Mouse (Mus musculus) MEL (cell line): Measurements from ENCODE around the gene Edil3. TPM values are rescaled to one million over a fixed set of nuclear protein-coding genes. Genes with fewer than 3 reads are reported as not detected.

Experiments used
- DNase-seq: peaks from one replicate; pipeline ENCODE4 v3.0.0; 2011; ENCODE audit warnings: low read depth, low spot score
- H3K27ac ChIP-seq: 2 replicates; pipeline ENCODE4 v1.5.1; 2012; ENCODE audit warnings: low read depth, mild to moderate bottlenecking, control low read depth, low read length, moderate library complexity; ENCODE audit not compliant: control insufficient read depth
- H3K27me3 ChIP-seq, 2 experiments: fragments of 150-350 bp in 1 of 2; sonication (generic) in 1 of 2; 2 replicates each; pipeline ENCODE4 v1.6.1; 2012; ENCODE audit warnings: low read length in 2 of 2, mild to moderate bottlenecking in 2 of 2, improper control_type of control experiment in 1 of 2, moderate library complexity in 1 of 2; ENCODE audit not compliant: insufficient read depth in 2 of 2, control insufficient read depth in 1 of 2
- H3K36me3 ChIP-seq, 2 experiments: 2 replicates each; pipeline ENCODE4 v1.6.1; 2012 to 2014; ENCODE audit warnings: low read length in 2 of 2, improper control_type of control experiment in 1 of 2, inconsistent platforms in 1 of 2, mild to moderate bottlenecking in 1 of 2; ENCODE audit not compliant: insufficient read depth in 2 of 2, control insufficient read depth in 1 of 2
- H3K4me1 ChIP-seq, 2 experiments: fragments of 150-350 bp in 1 of 2; sonication (generic) in 1 of 2; 2 replicates each; pipeline ENCODE4 v1.6.1; 2012; ENCODE audit warnings: low read length in 2 of 2, improper control_type of control experiment in 1 of 2, mild to moderate bottlenecking in 1 of 2; ENCODE audit not compliant: insufficient read depth in 2 of 2, control insufficient read depth in 1 of 2
- H3K4me3 ChIP-seq, 2 experiments: fragments of 150-350 bp in 1 of 2; sonication (generic) in 1 of 2; 2 replicates each; pipeline ENCODE4 v1.5.1; 2012; ENCODE audit warnings: low read depth in 2 of 2, low read length in 2 of 2, mild to moderate bottlenecking in 2 of 2, moderate library complexity in 2 of 2, control low read depth in 1 of 2, improper control_type of control experiment in 1 of 2; ENCODE audit not compliant: control insufficient read depth in 1 of 2, insufficient read depth in 1 of 2
- H3K79me2 ChIP-seq: 2 replicates; pipeline ENCODE4 v1.6.1; 2012; ENCODE audit warnings: mild to moderate bottlenecking, low read length, moderate library complexity; ENCODE audit not compliant: control insufficient read depth, poor library complexity, insufficient read depth
- H3K9ac ChIP-seq: 2 replicates; pipeline ENCODE4 v1.6.1; 2012; ENCODE audit warnings: low read depth, mild to moderate bottlenecking, control low read depth, low read length, moderate library complexity; ENCODE audit not compliant: control insufficient read depth, poor library complexity, severe bottlenecking
- H3K9me3 ChIP-seq: fragments of 150-350 bp; sonication (generic); replicated peaks from 2 replicates; pipeline ENCODE4 v1.6.1; 2012; ENCODE audit warnings: mild to moderate bottlenecking, low read length, improper control_type of control experiment, moderate library complexity; ENCODE audit not compliant: insufficient read depth
- ELF1 ChIP-seq: IDR thresholded peaks from 2 replicates; pipeline ENCODE4 v1.6.1; 2014; ENCODE audit warnings: low read depth, mild to moderate bottlenecking, inconsistent platforms, low read length, improper control_type of control experiment, moderate library complexity
- JUND ChIP-seq: IDR thresholded peaks from 2 replicates; pipeline ENCODE4 v1.6.1; 2011; ENCODE audit warnings: low read depth, mild to moderate bottlenecking, improper control_type of control experiment, low read length
- MAZ ChIP-seq: IDR thresholded peaks from 2 replicates; pipeline ENCODE4 v1.6.1; 2012; ENCODE audit warnings: low read depth, mild to moderate bottlenecking, inconsistent platforms, low read length, improper control_type of control experiment
- MEF2A ChIP-seq: IDR thresholded peaks from 2 replicates; pipeline ENCODE4 v1.6.1; 2014; ENCODE audit warnings: low read depth, mild to moderate bottlenecking, inconsistent platforms, low read length, improper control_type of control experiment; ENCODE audit not compliant: poor library complexity, insufficient replicate concordance, severe bottlenecking; ENCODE audit errors: extremely low read depth
- MXI1 ChIP-seq: IDR thresholded peaks from 2 replicates; pipeline ENCODE4 v1.6.1; 2011; ENCODE audit warnings: mild to moderate bottlenecking, low read depth, low read length, improper control_type of control experiment
- MYB ChIP-seq: IDR thresholded peaks from 2 replicates; pipeline ENCODE4 v1.6.1; 2011; ENCODE audit warnings: mild to moderate bottlenecking, low read depth, low read length, improper control_type of control experiment
- NELFE ChIP-seq: IDR thresholded peaks from 2 replicates; pipeline ENCODE4 v1.6.1; 2011; ENCODE audit warnings: low read depth, low read length, improper control_type of control experiment
- POLR2AphosphoS5 ChIP-seq: IDR thresholded peaks from 2 replicates; pipeline ENCODE4 v1.6.1; 2012; ENCODE audit warnings: low read depth, borderline replicate concordance, mild to moderate bottlenecking, inconsistent platforms, low read length, moderate library complexity, mixed read lengths
- RCOR1 ChIP-seq: IDR thresholded peaks from 2 replicates; pipeline ENCODE4 v1.6.1; 2012; ENCODE audit warnings: low read depth, mild to moderate bottlenecking, inconsistent platforms, low read length, improper control_type of control experiment
- SIN3A ChIP-seq: IDR thresholded peaks from 2 replicates; pipeline ENCODE4 v1.6.1; 2012; ENCODE audit warnings: low read length, improper control_type of control experiment, inconsistent platforms
- TAL1 ChIP-seq: IDR thresholded peaks from 2 replicates; pipeline ENCODE4 v1.6.1; 2012; ENCODE audit warnings: mild to moderate bottlenecking, inconsistent platforms, low read length, moderate library complexity, mixed read lengths
- TBP ChIP-seq: IDR thresholded peaks from 2 replicates; pipeline ENCODE4 v1.8.0; 2011; ENCODE audit warnings: low read depth, low read length, improper control_type of control experiment
- TCF12 ChIP-seq: IDR thresholded peaks from 2 replicates; pipeline ENCODE4 v1.6.1; 2014; ENCODE audit warnings: low read depth, mild to moderate bottlenecking, inconsistent platforms, low read length, improper control_type of control experiment, moderate library complexity
- UBTF ChIP-seq: IDR thresholded peaks from 2 replicates; pipeline ENCODE4 v1.6.1; 2012; ENCODE audit warnings: low read depth, mild to moderate bottlenecking, inconsistent platforms, low read length, improper control_type of control experiment, moderate library complexity, borderline replicate concordance; ENCODE audit not compliant: insufficient read depth
- USF1 ChIP-seq: IDR thresholded peaks from 2 replicates; pipeline ENCODE4 v1.6.1; 2014; ENCODE audit warnings: low read depth, mild to moderate bottlenecking, inconsistent platforms, low read length, improper control_type of control experiment, moderate library complexity
- USF2 ChIP-seq, 2 experiments: IDR thresholded peaks; 2 replicates each; pipeline ENCODE4 v1.6.1; 2011 to 2012; ENCODE audit warnings: improper control_type of control experiment in 2 of 2, low read length in 2 of 2, borderline replicate concordance in 1 of 2, inconsistent platforms in 1 of 2, low read depth in 1 of 2, mild to moderate bottlenecking in 1 of 2; ENCODE audit not compliant: insufficient read depth in 1 of 2
- ZKSCAN1 ChIP-seq: IDR thresholded peaks from 2 replicates; pipeline ENCODE4 v1.6.1; 2012; ENCODE audit warnings: low read depth, mild to moderate bottlenecking, inconsistent platforms, low read length, improper control_type of control experiment, moderate library complexity
- ZMIZ1 ChIP-seq: IDR thresholded peaks from 2 replicates; pipeline ENCODE4 v1.6.1; 2012; ENCODE audit warnings: low read depth, mild to moderate bottlenecking, inconsistent platforms, low read length, improper control_type of control experiment, moderate library complexity
- ZNF384 ChIP-seq: IDR thresholded peaks from 2 replicates; pipeline ENCODE4 v1.6.1; 2012; ENCODE audit warnings: low read depth, mild to moderate bottlenecking, inconsistent platforms, low read length, improper control_type of control experiment
- polyA plus RNA-seq, 2 experiments: library from polyadenylated mRNA; stranded (reverse) in 1 of 2; unstranded in 1 of 2; fragments of >175 nt in 1 of 2; fragments of >200 nt in 1 of 2; gene quantifications; 2 replicates each; pipeline versions ENCODE4 v1.2.1 to v1.2.4; 2012; ENCODE audit warnings: low replicate concordance in 2 of 2, low read depth in 1 of 2; ENCODE audit not compliant: insufficient read length in 2 of 2, insufficient read depth in 1 of 2, missing spikeins in 1 of 2
- total RNA-seq: library from RNA; depleted of rRNA; stranded (reverse); fragments of 300-350 nt; gene quantifications from 2 replicates; pipeline ENCODE4 v1.2.3, GENCODE M21; 2012

Edil3 gene
- total and polyA plus RNA-seq, 3 experiments, result not detected

DNA sequence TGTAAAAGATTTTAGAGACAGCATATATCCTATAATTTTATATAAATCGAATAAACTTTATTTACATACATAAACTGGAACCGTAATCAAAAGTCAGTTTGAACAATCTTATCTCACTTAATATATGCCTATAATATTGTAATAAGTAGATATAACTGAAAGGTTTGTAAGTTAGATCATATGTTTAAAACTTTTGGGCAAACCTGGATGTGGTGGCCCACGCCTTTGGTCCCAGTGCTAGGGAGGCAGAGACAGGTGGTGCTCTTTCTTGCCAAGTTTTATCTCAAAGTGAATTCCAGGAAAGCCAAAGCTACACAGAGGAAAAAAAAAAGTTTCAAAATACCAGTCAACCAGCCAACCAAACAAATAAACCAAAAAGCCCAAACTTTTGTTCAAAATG is 15.0 kb upstream of the Edil3 start:
- Histone ChIP-seq H3K4me1 (no peaks in the 10 kb centered on the region; a peak in 1 of 4 replicates), H3K36me3 (0 out of 4 replicates have a peak, but pooled peaks cover 0 to 2% of the 10 kb centered on the region in 2 experiments)
- TF ChIP-seq MEF2A, result no peak
- 0 out of 2 replicates have a peak, but pooled peaks have one; percentile 21 for TF ChIP-seq ZNF384
- no peak for TF ChIP-seq JUND
- TF ChIP-seq TBP, result no peak
- no peak for TF ChIP-seq MAZ

DNA sequence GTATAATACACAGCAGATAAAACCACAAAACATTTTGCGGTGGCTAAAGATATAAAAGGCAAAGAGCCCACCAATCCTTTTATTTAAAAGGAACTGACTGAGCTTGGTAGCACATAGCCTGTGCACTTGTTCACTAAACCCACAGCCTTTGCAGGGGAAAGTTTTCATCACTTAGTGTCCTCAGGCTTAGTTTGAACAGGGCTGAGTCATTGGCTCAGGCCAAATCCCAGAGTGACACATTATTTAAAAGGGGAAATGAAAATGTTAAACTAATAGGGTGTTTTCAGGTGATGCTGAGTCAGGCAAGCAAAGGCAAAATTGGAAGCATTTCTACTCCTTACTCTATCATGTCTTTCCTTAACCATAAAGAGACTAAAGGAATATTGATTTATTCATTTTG is 11.2 kb upstream of the Edil3 start:
- no peak for TF ChIP-seq RCOR1
- TF ChIP-seq USF1, result no peak
- TF ChIP-seq UBTF, result no peak
- TF ChIP-seq ELF1, result no peak
- TF ChIP-seq POLR2AphosphoS5, result no peak
- TF ChIP-seq MEF2A, result no peak
- TF ChIP-seq MYB, result no peak
- TF ChIP-seq TAL1, result no peak
- no peak for TF ChIP-seq SIN3A
- TF ChIP-seq NELFE, result no peak
- TF ChIP-seq ZMIZ1, result no peak
- TF ChIP-seq ZKSCAN1, result no peak
- TF ChIP-seq ZNF384, result no peak
- no peak for TF ChIP-seq TCF12
- no peak for TF ChIP-seq MXI1
- no peak for TF ChIP-seq JUND
- no peak for TF ChIP-seq USF2 (IDR thresholded peaks at IDR 0.05; ENCODE audit: borderline replicate concordance in 1 of 2, insufficient read depth in 1 of 2, low read depth in 1 of 2, low read length in 2 of 2)
- H3K36me3 ChIP-seq, result 0 out of 4 replicates have a peak, but pooled peaks cover 0 to 2% of the 10 kb centered on the region in 2 experiments
- DNase-seq, result peak; percentile 12
- no peaks in the 10 kb centered on the region; a peak in 1 of 4 replicates for H3K4me1 ChIP-seq
- H3K9me3 ChIP-seq, result no peaks in the 10 kb centered on the region
- no peak overlapping the region for H3K27ac ChIP-seq
- H3K79me2 ChIP-seq, result no peaks in the 10 kb centered on the region
- H3K9ac ChIP-seq, result no peak overlapping the region
- no peaks in the 10 kb centered on the region for H3K27me3 ChIP-seq
- H3K4me3 ChIP-seq, result no peak overlapping the region

More for the DNA sequence above, 15.0 kb upstream of the Edil3 start:
- no peak for DNase-seq
- H3K9me3 ChIP-seq, result no peaks in the 10 kb centered on the region
- no peak overlapping the region for H3K9ac ChIP-seq
- no peak overlapping the region for H3K27ac ChIP-seq
- H3K27me3 ChIP-seq, result no peaks in the 10 kb centered on the region
- H3K4me3 ChIP-seq, result no peak overlapping the region
- H3K79me2 ChIP-seq, result no peaks in the 10 kb centered on the region
